Mouse (Mus musculus): ENCODE measurements around the gene Serpinb1a. TPM values are rescaled to one million over a fixed set of nuclear protein-coding genes. Genes with fewer than 3 reads are reported as not detected.
A peak's percentile ranks its signal among the peaks of the same experiment; 100 is the strongest.

Gene Serpinb1a
- total and polyA plus RNA-seq, 2 experiments from 2014 or later: 1.8 to 13.8 TPM

DNA sequence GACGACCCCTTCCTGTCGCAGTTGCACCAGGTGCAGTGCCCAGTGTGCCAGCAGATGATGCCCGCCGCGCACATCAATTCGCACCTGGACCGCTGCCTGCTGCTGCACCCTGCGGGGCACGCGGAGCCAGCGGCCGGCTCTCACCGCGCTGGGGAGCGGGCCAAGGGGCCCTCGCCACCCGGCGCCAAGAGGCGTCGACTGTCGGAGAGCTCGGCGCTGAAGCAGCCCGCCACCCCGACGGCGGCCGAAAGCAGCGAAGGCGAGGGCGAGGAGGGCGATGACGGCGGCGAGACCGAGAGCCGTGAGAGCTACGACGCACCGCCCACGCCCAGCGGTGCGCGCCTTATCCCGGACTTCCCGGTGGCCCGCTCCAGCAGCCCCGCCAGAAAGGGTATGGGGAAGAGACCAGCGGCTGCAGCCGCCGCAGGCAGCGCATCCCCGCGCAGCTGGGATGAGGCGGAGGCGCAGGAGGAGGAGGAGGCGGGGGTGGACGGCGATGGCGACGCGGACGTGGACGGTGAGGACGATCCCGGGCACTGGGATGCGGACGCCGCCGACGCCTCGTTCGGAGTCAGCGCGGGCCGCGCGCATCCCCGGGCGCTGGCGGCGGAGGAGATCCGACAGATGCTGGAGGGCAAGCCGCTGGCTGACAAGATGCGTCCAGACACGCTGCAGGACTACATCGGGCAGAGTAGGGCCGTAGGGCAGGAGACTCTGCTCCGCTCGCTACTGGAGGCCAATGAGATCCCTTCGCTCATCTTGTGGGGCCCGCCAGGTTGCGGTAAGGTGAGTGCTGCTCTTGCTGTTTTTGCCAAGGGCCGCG is 48.5 kb downstream of the Serpinb1a start, which contains the start of gene D930007J09Rik:
TSS of gene D930007J09Rik (minus strand) at position 591 of the 823 bp plus-strand sequence.
- peak within 1 kb of the TSS; percentile 87 for H3K4me3 ChIP-seq (ENCODE audit: low read depth, low read length)
- H3K4me2 ChIP-seq (ENCODE audit: low read depth, low read length): peak within 1 kb of the TSS; percentile 79
- peaks cover 32% of the 10 kb centered on the region for H3K4me1 ChIP-seq (ENCODE audit: control insufficient read depth, insufficient read depth)
- H3K36me3 ChIP-seq (replicated peaks; ENCODE audit: control insufficient read depth, insufficient read depth, low read length): peaks cover 17% of the 10 kb centered on the region
- WGBS: under 1% methylated on average over 80 of the region's 95 CpGs
- ATAC-seq (ENCODE audit: insufficient read depth, low read depth) (peak; percentile 25), DNase-seq (ENCODE audit: low spot score) (no peak)
- TF ChIP-seq CTCF (IDR thresholded peaks at IDR 0.05; ENCODE audit: low read depth): no peak
- no peak for TF ChIP-seq EP300 (IDR thresholded peaks at IDR 0.05; ENCODE audit: low read depth)
- peak within 1 kb of the TSS; percentile 88 for H3K9ac ChIP-seq (replicated peaks; ENCODE audit: low read depth, low read length)
- peak within 1 kb of the TSS; percentile 88 for H3K27ac ChIP-seq (ENCODE audit: low read depth)
- no peaks in the 10 kb centered on the region for H3K27me3 ChIP-seq (ENCODE audit: control insufficient read depth, insufficient read depth, low read length)
- no peaks in the 10 kb centered on the region for H3K9me3 ChIP-seq (replicated peaks; ENCODE audit: control insufficient read depth, low read length)

DNA sequence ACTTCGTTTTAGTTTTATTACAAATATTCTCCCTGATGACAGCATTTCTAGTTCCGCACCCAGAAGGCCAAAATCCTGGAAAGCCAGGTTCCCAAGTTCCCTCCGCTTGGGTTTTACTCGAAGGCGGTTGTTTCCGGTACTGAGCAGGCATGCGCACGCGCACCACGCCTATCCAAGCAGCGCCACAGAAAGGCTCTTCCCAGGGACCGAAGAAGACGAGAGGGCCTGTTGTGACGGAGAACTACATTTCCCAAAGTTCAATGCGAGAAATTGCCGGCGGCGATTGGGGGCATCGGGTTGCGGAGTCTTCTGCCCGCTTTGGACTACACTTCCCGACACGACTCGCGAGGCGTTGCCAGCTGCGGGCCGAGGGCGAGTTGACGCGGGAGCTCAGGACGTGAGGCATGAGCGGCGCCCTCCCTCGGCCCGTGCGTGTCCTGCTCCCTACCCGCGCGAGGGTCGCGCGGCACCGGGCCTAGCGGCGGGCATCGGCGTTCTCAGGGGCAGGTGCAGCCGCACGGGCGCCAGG is 49.2 kb downstream of the Serpinb1a start, which contains the start of gene Wrnip1:
TSS of gene Wrnip1 (plus strand) at position 346 of the 529 bp plus-strand sequence.
- H3K36me3 ChIP-seq (replicated peaks; ENCODE audit: control insufficient read depth, insufficient read depth, low read length): peaks cover 11% of the 10 kb centered on the region
- ATAC-seq (ENCODE audit: insufficient read depth, low read depth): peak; percentile 95
- peaks cover 28% of the 10 kb centered on the region for H3K4me1 ChIP-seq (ENCODE audit: control insufficient read depth, insufficient read depth)
- TF ChIP-seq CTCF (IDR thresholded peaks at IDR 0.05; ENCODE audit: low read depth) (peak; percentile 31), EP300 (IDR thresholded peaks at IDR 0.05; ENCODE audit: low read depth) (no peak)
- H3K27ac ChIP-seq (ENCODE audit: low read depth): peak within 1 kb of the TSS; percentile 88
- H3K4me3 ChIP-seq (ENCODE audit: low read depth, low read length): peak within 1 kb of the TSS; percentile 87
- H3K9me3 ChIP-seq (replicated peaks; ENCODE audit: control insufficient read depth, low read length): no peaks in the 10 kb centered on the region
- no peaks in the 10 kb centered on the region for H3K27me3 ChIP-seq (ENCODE audit: control insufficient read depth, insufficient read depth, low read length)
- peak within 1 kb of the TSS; percentile 79 for H3K4me2 ChIP-seq (ENCODE audit: low read depth, low read length)
- DNase-seq (ENCODE audit: low spot score): peak; percentile 99
- WGBS: under 1% methylated on average over 50 of the region's 51 CpGs
- H3K9ac ChIP-seq (replicated peaks; ENCODE audit: low read depth, low read length): peak within 1 kb of the TSS; percentile 88

DNA sequence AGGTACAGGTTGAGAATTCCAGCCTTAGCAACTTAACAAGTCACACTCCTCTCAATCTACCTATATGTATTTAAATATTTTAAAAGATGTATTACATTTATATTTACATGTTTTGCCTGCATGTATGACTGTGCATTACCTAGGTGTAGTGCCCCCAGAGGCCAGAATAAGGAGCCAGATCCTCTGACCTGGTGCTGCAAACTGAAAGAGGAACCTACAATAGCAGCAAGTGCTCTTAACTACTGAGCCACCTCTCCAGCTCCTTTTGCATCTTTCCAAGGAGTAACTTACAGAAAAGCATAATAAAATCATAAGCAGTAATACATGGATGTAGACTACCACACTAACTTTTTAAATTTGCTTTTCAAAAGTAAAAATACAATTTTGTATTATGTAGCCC is 50.1 kb downstream of the Serpinb1a start:
- H3K27me3 ChIP-seq (ENCODE audit: control insufficient read depth, insufficient read depth, low read length): no peaks in the 10 kb centered on the region
- H3K27ac ChIP-seq (ENCODE audit: low read depth): 0 out of 2 replicates have a peak overlapping the region, but pooled peaks have one; percentile 70
- H3K4me1 ChIP-seq (ENCODE audit: control insufficient read depth, insufficient read depth): peaks cover 27% of the 10 kb centered on the region
- H3K36me3 ChIP-seq (replicated peaks; ENCODE audit: control insufficient read depth, insufficient read depth, low read length): peaks cover 6% of the 10 kb centered on the region; the same call in 1 of the 2 replicates
- peak overlapping the region; percentile 87; the same call in 1 of the 2 replicates for H3K4me3 ChIP-seq (ENCODE audit: low read depth, low read length)
- DNase-seq (ENCODE audit: low spot score) (no peak), ATAC-seq (ENCODE audit: insufficient read depth, low read depth) (no peak)
- H3K9me3 ChIP-seq (replicated peaks; ENCODE audit: control insufficient read depth, low read length): no peaks in the 10 kb centered on the region
- H3K4me2 ChIP-seq (ENCODE audit: low read depth, low read length): peak overlapping the region; percentile 70; the same call in 1 of the 2 replicates
- no peak overlapping the region for H3K9ac ChIP-seq (replicated peaks; ENCODE audit: low read depth, low read length)
- TF ChIP-seq EP300 (IDR thresholded peaks at IDR 0.05; ENCODE audit: low read depth) (no peak), CTCF (IDR thresholded peaks at IDR 0.05; ENCODE audit: low read depth) (peak; percentile 15; the same call in 1 of the 2 replicates)

DNA sequence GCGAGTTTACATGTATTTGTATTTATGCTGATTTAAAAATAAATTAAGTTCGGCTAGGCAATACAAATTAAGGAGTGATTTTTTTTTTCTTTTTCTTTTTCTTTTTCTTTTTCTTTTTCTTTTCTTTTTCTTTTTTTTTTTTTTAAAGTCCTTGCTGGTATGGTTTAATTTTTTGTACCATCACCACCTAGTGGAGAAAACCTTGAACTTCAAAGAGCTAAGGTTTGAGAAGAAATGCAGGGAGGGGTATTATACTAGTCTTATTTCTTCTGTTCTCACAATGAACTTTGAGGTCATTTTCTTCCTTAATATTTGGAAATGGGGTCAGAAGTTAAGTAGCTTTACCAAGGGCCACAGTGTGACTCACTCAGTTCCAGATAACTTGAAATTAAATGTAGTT is 51.9 kb downstream of the Serpinb1a start:
- Histone ChIP-seq H3K4me1 (ENCODE audit: control insufficient read depth, insufficient read depth) (peaks cover 18% of the 10 kb centered on the region), H3K4me2 (ENCODE audit: low read depth, low read length) (no peak overlapping the region), H3K27me3 (ENCODE audit: control insufficient read depth, insufficient read depth, low read length) (no peaks in the 10 kb centered on the region), H3K9me3 (replicated peaks; ENCODE audit: control insufficient read depth, low read length) (no peaks in the 10 kb centered on the region), H3K27ac (ENCODE audit: low read depth) (no peak overlapping the region), H3K9ac (replicated peaks; ENCODE audit: low read depth, low read length) (no peak overlapping the region), H3K4me3 (ENCODE audit: low read depth, low read length) (no peak overlapping the region), H3K36me3 (replicated peaks; ENCODE audit: control insufficient read depth, insufficient read depth, low read length) (no peaks in the 10 kb centered on the region)
- WGBS: 43% methylated on average over 2 of the region's 2 CpGs
- TF ChIP-seq EP300 (IDR thresholded peaks at IDR 0.05; ENCODE audit: low read depth) (no peak), CTCF (IDR thresholded peaks at IDR 0.05; ENCODE audit: low read depth) (peak; percentile 48)
- no peak for ATAC-seq (ENCODE audit: insufficient read depth, low read depth)
- no peak for DNase-seq (ENCODE audit: low spot score)

DNA sequence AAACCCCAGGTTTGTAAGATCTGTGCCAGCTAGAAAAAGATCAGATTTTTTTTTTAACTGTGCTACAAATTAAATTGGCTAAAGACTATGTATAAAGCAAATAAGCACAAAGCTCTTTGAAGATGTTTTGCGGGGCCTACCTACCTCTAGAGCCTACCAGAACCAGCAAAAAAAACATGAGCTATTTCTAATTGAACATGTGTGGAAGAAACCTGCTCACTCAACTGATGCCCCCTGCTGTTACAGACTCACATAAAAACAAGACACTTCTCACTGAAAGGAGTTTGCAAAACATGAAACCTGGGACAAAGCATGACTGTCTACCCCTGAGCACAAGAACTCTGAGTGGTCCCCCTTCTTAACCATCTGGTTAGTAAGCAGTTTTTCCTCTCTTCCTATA is 53.9 kb downstream of the Serpinb1a start:
- no peaks in the 10 kb centered on the region for H3K27me3 ChIP-seq (ENCODE audit: control insufficient read depth, insufficient read depth, low read length)
- ATAC-seq (ENCODE audit: insufficient read depth, low read depth) (no peak), DNase-seq (ENCODE audit: low spot score) (no peak)
- no peak overlapping the region for H3K27ac ChIP-seq (ENCODE audit: low read depth)
- no peaks in the 10 kb centered on the region for H3K9me3 ChIP-seq (replicated peaks; ENCODE audit: control insufficient read depth, low read length)
- no peaks in the 10 kb centered on the region for H3K36me3 ChIP-seq (replicated peaks; ENCODE audit: control insufficient read depth, insufficient read depth, low read length)
- H3K4me1 ChIP-seq (ENCODE audit: control insufficient read depth, insufficient read depth): peaks cover 5% of the 10 kb centered on the region; the same call in 1 of the 2 replicates
- WGBS: 71% methylated on average over 1 of the region's 1 CpGs
- no peak overlapping the region for H3K9ac ChIP-seq (replicated peaks; ENCODE audit: low read depth, low read length)
- H3K4me2 ChIP-seq (ENCODE audit: low read depth, low read length): no peak overlapping the region
- no peak overlapping the region for H3K4me3 ChIP-seq (ENCODE audit: low read depth, low read length)
- TF ChIP-seq CTCF (IDR thresholded peaks at IDR 0.05; ENCODE audit: low read depth) (peak; percentile 42), EP300 (IDR thresholded peaks at IDR 0.05; ENCODE audit: low read depth) (no peak)

Measured in heart, postnatal 0 days (tissue).